Comparison of ENCODE assay signal across 9 mouse cellular contexts in the genomic region with DNA sequence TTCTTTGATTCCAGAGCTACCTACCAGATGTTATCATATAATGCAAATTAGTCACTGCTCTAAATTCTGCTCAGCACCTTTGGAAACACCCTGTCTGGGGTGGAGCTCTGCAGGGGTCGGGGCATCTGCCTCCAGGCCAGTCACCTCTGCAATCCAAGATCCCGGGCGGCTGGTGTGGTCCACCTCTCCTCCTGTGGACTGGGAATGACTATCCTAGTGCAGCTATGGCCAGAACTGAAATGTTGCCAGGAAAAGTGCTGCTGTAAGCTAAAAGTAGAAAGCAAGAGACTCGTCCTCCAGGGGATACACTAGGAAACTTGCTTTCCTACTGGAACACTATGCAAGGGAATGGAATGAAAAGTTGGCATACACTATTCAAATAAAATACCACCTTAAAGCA. TPM values are rescaled to one million over a fixed set of nuclear protein-coding genes. Genes with fewer than 3 reads are reported as not detected.
DNase-seq lines count a peak whose midpoint lies in the region; ATAC-seq lines count a peak whose summit lies in the region.
"Had no signal": no experiment of that assay in that cellular context is flagged by ENCODE, and none has a peak within 500 bp of the region (broad histone marks: within the 10 kb centered on the region; RNA-seq: fewer than 3 reads in every experiment).

No protein-coding gene starts in this region.

- H3K36me3 ChIP-seq in hindbrain, embryonic 13.5 days: no peaks in the 10 kb centered on the region
- no peaks in the 10 kb centered on the region for H3K36me3 ChIP-seq in hindbrain, embryonic 12.5 days
- no peaks in the 10 kb centered on the region for H3K36me3 ChIP-seq in heart, embryonic 14.5 days (ENCODE audit: control insufficient read depth, insufficient read depth, low read length)
- H3K36me3 ChIP-seq: neural tube, embryonic 12.5 days had no signal

- no peak overlapping the region for H3K4me3 ChIP-seq in hindbrain, embryonic 13.5 days
- H3K4me3 ChIP-seq in hindbrain, embryonic 12.5 days: no peak overlapping the region
- no peak overlapping the region for H3K4me3 ChIP-seq in heart, embryonic 14.5 days (ENCODE audit: control insufficient read depth in 1 of 2, insufficient read depth in 1 of 2, low read depth in 1 of 2, low read length in 2 of 2)
- H3K4me3 ChIP-seq: neural tube, embryonic 12.5 days had no signal

- WGBS in hindbrain, embryonic 13.5 days: 63% methylated on average over 4 of the region's 4 CpGs
- WGBS in hindbrain, embryonic 12.5 days: 75% methylated on average over 4 of the region's 4 CpGs
- WGBS in heart, embryonic 14.5 days: 12% methylated on average over 4 of the region's 4 CpGs

- H3K27ac ChIP-seq in hindbrain, embryonic 13.5 days: 0 out of 2 replicates have a peak overlapping the region, but pooled peaks have one; percentile 25
- no peak overlapping the region for H3K27ac ChIP-seq in hindbrain, embryonic 12.5 days
- peak overlapping the region; percentile 78 to 86; a peak in 3 of 4 replicates for H3K27ac ChIP-seq in heart, embryonic 14.5 days (replicated peaks in 1 of 2; ENCODE audit: control insufficient read depth in 1 of 2, insufficient read depth in 1 of 2, low read depth in 2 of 2, low read length in 2 of 2)
- H3K27ac ChIP-seq: neural tube, embryonic 12.5 days had no signal

- H3K27me3 ChIP-seq in hindbrain, embryonic 13.5 days: no peaks in the 10 kb centered on the region
- no peaks in the 10 kb centered on the region for H3K27me3 ChIP-seq in hindbrain, embryonic 12.5 days
- no peaks in the 10 kb centered on the region for H3K27me3 ChIP-seq in heart, embryonic 14.5 days (ENCODE audit: control insufficient read depth, insufficient read depth, low read length)
- H3K27me3 ChIP-seq: neural tube, embryonic 12.5 days had no signal

- DNase-seq in liver: peak; percentile 55
- no peak for DNase-seq in left cerebral cortex, postnatal 14 days (ENCODE audit: low spot score in 2 of 2)
- DNase-seq in cerebellum, adult 9-10 months: no peak

- H3K4me2 ChIP-seq in hindbrain, embryonic 13.5 days: no peak overlapping the region
- H3K4me2 ChIP-seq in hindbrain, embryonic 12.5 days (replicated peaks): no peak overlapping the region
- H3K4me2 ChIP-seq in heart, embryonic 14.5 days (ENCODE audit: low read length): peak overlapping the region; percentile 29
- H3K4me2 ChIP-seq: neural tube, embryonic 12.5 days had no signal

- intact Hi-C loops in left cerebral cortex, postnatal 14 days (cut with DNase I): no loop called here

- no peaks in the 10 kb centered on the region for H3K9me3 ChIP-seq in hindbrain, embryonic 13.5 days
- H3K9me3 ChIP-seq in hindbrain, embryonic 12.5 days (replicated peaks): no peaks in the 10 kb centered on the region
- no peaks in the 10 kb centered on the region for H3K9me3 ChIP-seq in heart, embryonic 14.5 days (ENCODE audit: control insufficient read depth, low read length)
- H3K9me3 ChIP-seq: neural tube, embryonic 12.5 days had no signal

- no peak overlapping the region for H3K9ac ChIP-seq in hindbrain, embryonic 13.5 days
- no peak overlapping the region for H3K9ac ChIP-seq in hindbrain, embryonic 12.5 days
- H3K9ac ChIP-seq in heart, embryonic 14.5 days (ENCODE audit: low read length): peak overlapping the region; percentile 21; the same call in 1 of the 2 replicates
- H3K9ac ChIP-seq: neural tube, embryonic 12.5 days had no signal

- H3K4me1 ChIP-seq in hindbrain, embryonic 13.5 days (replicated peaks): peaks cover 53% of the 10 kb centered on the region
- peaks cover 28% of the 10 kb centered on the region for H3K4me1 ChIP-seq in hindbrain, embryonic 12.5 days
- H3K4me1 ChIP-seq in heart, embryonic 14.5 days (ENCODE audit: control insufficient read depth in 2 of 2, insufficient read depth in 2 of 2, low read length in 2 of 2): peaks cover 24 to 61% of the 10 kb centered on the region in 2 experiments

- no peak for ATAC-seq in hindbrain, embryonic 13.5 days (ENCODE audit: low FRiP score)
- no peak for ATAC-seq in hindbrain, embryonic 12.5 days (ENCODE audit: low FRiP score)
- peak; percentile 38 for ATAC-seq in activated CD4-positive, CD25-positive, alpha-beta regulatory T cell, adult 4 months
- 0 out of 2 replicates have a peak, but pooled peaks have one; percentile 22 for ATAC-seq in heart, embryonic 14.5 days (ENCODE audit: insufficient number of reproducible peaks, insufficient read depth, low FRiP score, low read depth)
- ATAC-seq in inflammation-experienced regulatory T-cells, adult 6 months: no peak

RNA-seq across cellular contexts. Expression of a gene that starts 22.7 kb away (rescaled TPM):
- polyA plus RNA-seq in hindbrain, embryonic 13.5 days (2015; fragmentation: Nextera tagmentation; extraction: Ambion mirVana): 11.6 and 11.7 TPM in 2 replicates
- 18.2 and 21.1 TPM in 2 replicates for polyA plus RNA-seq in hindbrain, embryonic 12.5 days (2016; fragmentation: Nextera tagmentation; extraction: Ambion mirVana)
- 10 to 100 TPM; 10.3 to 11.4 TPM for polyA plus RNA-seq in activated CD4-positive, CD25-positive, alpha-beta regulatory T cell, adult 4 months (2017; shearing (Covaris generic))
- 9.5 and 10.0 TPM in 2 replicates for polyA plus RNA-seq in heart, embryonic 14.5 days (2014; fragmentation: Nextera tagmentation; extraction: Ambion mirVana)
- 10 to 100 TPM; 57.2 to 60.2 TPM for total RNA-seq in left cerebral cortex, postnatal 14 days (2021)
- 10 to 100 TPM in 2 of 3 experiments, 1 to 10 TPM in 1; 7.5 to 15.1 (median 13.0) TPM for polyA plus RNA-seq in inflammation-experienced regulatory T-cells, adult 6 months (2017; shearing (Covaris generic))

Comparison
In these comparisons a context has a peak if more than half of its experiments do, and no peak if none do; other contexts are left out.
1. ATAC-seq: peak in activated CD4-positive, CD25-positive, alpha-beta regulatory T cell, adult 4 months (single experiment) and heart, embryonic 14.5 days (single experiment); none in hindbrain, embryonic 13.5 days (single experiment), hindbrain, embryonic 12.5 days (single experiment) and inflammation-experienced regulatory T-cells, adult 6 months (single experiment).